Mouse (Mus musculus) brain, embryonic 14.5 days (tissue): Measurements from ENCODE around the gene Trdmt1.

Experiments used
- CTCF ChIP-seq: fragments of 200-500 bp; IDR thresholded peaks from 2 replicates; pipeline ENCODE4 v1.5.1; 2012; ENCODE audit warnings: inconsistent platforms, mild to moderate bottlenecking, moderate library complexity, borderline replicate concordance; ENCODE audit not compliant: insufficient read depth, insufficient read length; ENCODE audit errors: extremely low read depth
- POLR2A ChIP-seq: fragments of 200-500 bp; IDR thresholded peaks from 2 replicates; pipeline ENCODE4 v1.6.1; 2012; ENCODE audit warnings: mild to moderate bottlenecking, inconsistent platforms, borderline replicate concordance; ENCODE audit not compliant: poor library complexity, insufficient read depth, insufficient read length, severe bottlenecking; ENCODE audit errors: extremely low read depth

DNA sequence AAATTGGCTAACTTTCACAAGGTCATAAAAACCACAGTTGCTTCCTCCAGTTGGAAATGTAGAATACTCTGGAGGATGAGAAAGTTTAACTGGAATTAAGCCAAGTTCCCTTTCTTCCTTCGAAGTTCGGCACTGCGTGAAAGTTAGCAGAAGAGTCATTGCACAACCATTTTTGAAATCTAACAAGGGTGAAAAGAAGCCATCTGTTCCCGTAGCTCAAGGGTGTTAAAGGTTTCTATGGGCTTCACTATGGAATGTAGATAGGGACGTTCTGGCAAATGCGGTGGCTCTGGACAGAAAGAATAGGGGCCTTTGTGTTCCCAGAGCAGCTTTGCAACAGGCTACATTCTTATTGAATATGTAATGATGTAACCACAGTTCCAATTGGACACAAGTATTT lies 31.5 kb upstream of the Trdmt1 start:
- TF ChIP-seq CTCF: no peak
- no peak for TF ChIP-seq POLR2A
